Mouse (Mus musculus) adipose tissue, adult 10 weeks (tissue): ENCODE measurements around the gene Bmp6. TPM values are rescaled to one million over a fixed set of nuclear protein-coding genes. Genes with fewer than 3 reads are reported as not detected.

Source experiments
- polyA plus RNA-seq: library from polyadenylated mRNA; stranded (reverse); fragments of 350-450 nt; fragmentation: Illumina TruSeq; extraction: RNeasy Lipid Tissue Mini Kit (QIAGEN cat#74804); gene quantifications from one replicate; pipeline ENCODE4 v1.2.3, GENCODE M21; 2014; ENCODE audit warnings: low read depth, low replicate concordance

Gene Bmp6
- polyA plus RNA-seq: 9.8 TPM

DNA sequence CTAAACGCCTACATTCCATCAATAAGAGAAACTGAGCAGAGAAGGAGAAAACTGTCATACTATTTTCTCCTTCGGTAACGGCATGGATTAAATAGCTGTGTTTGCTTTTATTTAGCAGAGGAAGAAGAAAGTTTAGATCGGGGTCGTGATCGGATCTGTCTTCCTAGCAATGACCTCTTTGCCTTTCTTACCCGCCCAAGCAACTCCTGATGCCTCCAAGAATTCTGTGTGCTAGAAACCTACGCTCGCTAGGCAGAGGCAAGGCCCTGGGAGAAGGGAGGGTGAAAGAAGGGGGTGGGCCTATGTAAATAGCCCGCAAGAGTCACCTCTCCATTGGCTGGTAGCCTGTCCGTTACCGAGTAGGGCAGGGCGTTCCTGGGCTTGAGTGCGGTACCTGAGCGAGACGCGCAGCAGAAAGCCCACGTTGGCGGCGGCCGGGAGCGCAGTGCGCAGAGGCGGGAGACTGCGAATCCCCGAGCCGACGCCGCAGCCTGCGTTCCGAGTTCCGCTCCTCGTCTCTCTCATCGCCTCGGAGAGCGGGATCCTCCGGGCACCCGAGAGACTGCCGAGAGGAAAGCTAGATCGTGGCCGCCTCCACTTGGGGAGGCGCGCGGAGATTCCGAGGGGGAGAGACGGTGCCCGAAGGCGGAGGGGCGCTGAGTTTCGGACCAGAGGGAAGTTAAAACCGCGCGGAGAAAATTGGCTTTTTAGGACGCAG lies at the start of gene Bmp6:
Gene Bmp6, plus strand, starts transcription at position 395 of the 718 bp plus-strand sequence.

DNA sequence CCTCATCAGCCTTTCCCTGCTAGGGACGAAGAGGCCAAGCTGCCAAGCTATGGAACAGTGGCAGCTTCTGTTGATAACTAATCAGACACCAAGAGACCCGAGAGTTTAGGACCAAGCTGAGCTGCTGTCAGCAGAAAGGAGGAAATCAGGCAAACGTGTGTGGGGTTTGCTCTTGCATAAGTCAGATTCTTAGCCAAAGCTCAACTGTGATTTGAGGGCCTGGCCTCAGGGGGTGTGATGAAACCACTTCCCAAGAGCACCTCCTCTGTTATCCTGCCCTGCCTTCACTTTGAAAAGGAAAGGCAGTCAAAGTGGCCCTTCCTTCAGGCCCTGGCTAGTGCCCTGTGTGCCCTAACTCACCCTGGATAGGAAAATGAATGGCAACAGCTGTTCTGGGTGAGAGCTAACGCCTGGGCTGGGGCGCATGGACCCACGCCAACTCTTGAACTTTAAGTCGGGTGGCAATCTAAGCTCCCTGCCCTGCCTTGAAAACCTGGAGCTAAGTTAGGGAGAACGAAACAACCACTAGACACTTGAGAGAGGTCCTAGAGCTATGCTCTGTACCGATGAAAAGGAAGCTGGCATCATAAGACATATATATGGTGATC lies 183.9 kb downstream of the Bmp6 start, which contains the start of gene Txndc5:
Gene Txndc5, minus strand, starts transcription at position 138 of the 608 bp plus-strand sequence.

Other genes starting within 250 kb of the Bmp6 start
- gene Dsp, start 193.8 kb upstream of the Bmp6 start, polyA plus RNA-seq: 39.9 TPM
- 17.0 TPM for gene Snrnp48, start 140.2 kb upstream of the Bmp6 start, polyA plus RNA-seq
- gene Txndc5, start 183.7 kb downstream of the Bmp6 start, polyA plus RNA-seq: 136 TPM